ENCODE assay signal across 31 mouse cellular contexts in the genomic region with DNA sequence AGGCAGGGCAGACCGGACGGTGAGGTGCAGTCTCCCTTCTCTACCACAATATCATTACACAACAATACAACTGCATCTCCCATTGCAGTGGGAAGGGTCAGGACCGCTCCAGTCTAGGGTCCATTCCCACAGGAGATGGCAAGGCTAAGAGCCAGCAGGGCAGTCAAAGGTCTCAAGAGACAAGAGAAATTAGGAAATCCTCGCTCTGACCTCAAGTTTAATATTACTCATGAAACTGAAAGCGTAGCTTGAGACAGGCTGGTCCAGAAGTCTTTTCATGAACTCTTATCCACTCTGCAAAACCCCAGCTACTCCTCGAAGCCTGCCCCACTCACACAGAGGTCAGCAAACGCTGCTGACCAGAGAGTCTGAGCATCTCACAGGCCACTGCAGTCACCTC. TPM values are rescaled to one million over a fixed set of nuclear protein-coding genes. Genes with fewer than 3 reads are reported as not detected.
A peak's percentile ranks its signal among the peaks of the same experiment; 100 is the strongest.
DNase-seq lines count a peak whose midpoint lies in the region; ATAC-seq and TF ChIP-seq lines count a peak whose summit lies in the region.
"Had no signal": no experiment of that assay in that cellular context is flagged by ENCODE, and none has a peak within 500 bp of the region (broad histone marks: within the 10 kb centered on the region; RNA-seq: fewer than 3 reads in every experiment).

No protein-coding gene starts in this region.

- no peaks in the 10 kb centered on the region for H3K9me3 ChIP-seq in heart, embryonic 12.5 days (replicated peaks)
- H3K9me3 ChIP-seq: embryonic facial prominence, embryonic 10.5 days; embryonic facial prominence, embryonic 15.5 days; forebrain, embryonic 12.5 days; heart, embryonic 10.5 days; hindbrain, embryonic 15.5 days; liver, embryonic 15.5 days; lung, embryonic 15.5 days; midbrain, embryonic 12.5 days; neural tube, embryonic 13.5 days had no signal

- H3K79me2 ChIP-seq in myocyte (ENCODE audit: control insufficient read depth, insufficient read depth): peaks cover 38% of the 10 kb centered on the region

- H3K27me3 ChIP-seq in heart, embryonic 12.5 days (replicated peaks): no peaks in the 10 kb centered on the region
- no peaks in the 10 kb centered on the region for H3K27me3 ChIP-seq in myocyte (ENCODE audit: control insufficient read depth, insufficient read depth, insufficient read length)
- H3K27me3 ChIP-seq: Patski had no signal

- no peak for TF ChIP-seq POLR2A in myocyte (IDR thresholded peaks at IDR 0.05; ENCODE audit: insufficient read length, low read depth)

- ATAC-seq in heart, embryonic 12.5 days (ENCODE audit: insufficient number of reproducible peaks, low FRiP score): no peak
- ATAC-seq: forebrain, postnatal 0 days; inflammation-experienced regulatory T-cells, adult 6 months; Patski had no signal

- 85% methylated on average over 7 of the region's 7 CpGs for WGBS in heart, embryonic 12.5 days

- H3K36me3 ChIP-seq in heart, embryonic 12.5 days: no peaks in the 10 kb centered on the region; the same call in 1 of the 2 replicates
- H3K36me3 ChIP-seq in myocyte (ENCODE audit: control insufficient read depth, insufficient read depth): no peaks in the 10 kb centered on the region
- H3K36me3 ChIP-seq: embryonic facial prominence, embryonic 10.5 days; embryonic facial prominence, embryonic 15.5 days; forebrain, embryonic 12.5 days; heart, embryonic 10.5 days; hindbrain, embryonic 15.5 days; liver, embryonic 15.5 days; lung, embryonic 15.5 days; midbrain, embryonic 12.5 days; neural tube, embryonic 13.5 days had no signal

- H3K27ac ChIP-seq in heart, embryonic 12.5 days (ENCODE audit: poor library complexity, severe bottlenecking): no peak overlapping the region
- H3K27ac ChIP-seq: embryonic facial prominence, embryonic 10.5 days; embryonic facial prominence, embryonic 15.5 days; forebrain, embryonic 12.5 days; heart, embryonic 10.5 days; hindbrain, embryonic 15.5 days; kidney, postnatal 0 days; liver, embryonic 15.5 days; lung, embryonic 15.5 days; midbrain, embryonic 12.5 days; neural tube, embryonic 13.5 days; stomach, postnatal 0 days had no signal

- no peak overlapping the region for H3K4me2 ChIP-seq in heart, embryonic 12.5 days
- no peak overlapping the region for H3K4me2 ChIP-seq in myocyte (ENCODE audit: low read depth)
- H3K4me2 ChIP-seq: embryonic facial prominence, embryonic 15.5 days; forebrain, embryonic 12.5 days; hindbrain, embryonic 15.5 days; liver, embryonic 15.5 days; lung, embryonic 15.5 days; midbrain, embryonic 12.5 days; neural tube, embryonic 13.5 days had no signal

- no peak overlapping the region for H3K4me3 ChIP-seq in heart, embryonic 12.5 days
- H3K4me3 ChIP-seq in myocyte: no peak overlapping the region
- H3K4me3 ChIP-seq: embryonic facial prominence, embryonic 10.5 days; embryonic facial prominence, embryonic 15.5 days; forebrain, embryonic 12.5 days; heart, embryonic 10.5 days; hindbrain, embryonic 15.5 days; liver, embryonic 15.5 days; lung, embryonic 15.5 days; midbrain, embryonic 12.5 days; neural tube, embryonic 13.5 days had no signal

- no peak overlapping the region for H3K9ac ChIP-seq in heart, embryonic 12.5 days
- H3K9ac ChIP-seq: embryonic facial prominence, embryonic 15.5 days; forebrain, embryonic 12.5 days; forebrain, postnatal 0 days; hindbrain, embryonic 15.5 days; liver, embryonic 15.5 days; lung, embryonic 15.5 days; midbrain, embryonic 12.5 days; neural tube, embryonic 13.5 days had no signal

- peak; percentile 48 for DNase-seq in adrenal gland, adult 2 months
- no peak for DNase-seq in adrenal gland, postnatal 25 days
- DNase-seq in heart, adult 11 months: peak; percentile 97
- DNase-seq in kidney, adult 9 months: peak; percentile 22
- no peak for DNase-seq in kidney, postnatal 36 days
- DNase-seq in B cell, adult 2 months: no peak
- DNase-seq: cerebellum, adult 2 months; cerebellum, postnatal 25 days; forebrain, postnatal 0 days; gastrocnemius, postnatal 14 days; kidney, adult 11 months; liver; right cerebral cortex, postnatal 4 days; thymus, adult 18-20 months; thymus, postnatal 25 days had no signal

- H3K4me1 ChIP-seq in heart, embryonic 12.5 days (replicated peaks): peaks cover 19% of the 10 kb centered on the region

- H3ac ChIP-seq in myocyte (ENCODE audit: control insufficient read depth, insufficient read length): no peak overlapping the region

TF ChIP-seq in myocyte, 11 proteins besides CTCF, POLR2A, EP300 and RAD21:
- TF ChIP-seq REST (IDR thresholded peaks at IDR 0.05; ENCODE audit: insufficient read depth, insufficient read length) (no peak), TCF3 (IDR thresholded peaks at IDR 0.05; ENCODE audit: insufficient read length, low read depth) (no peak), POLR2AphosphoS2 (IDR thresholded peaks at IDR 0.05; ENCODE audit: insufficient read length, low read depth) (peak; percentile 67)

RNA-seq across cellular contexts. Expression of a gene that starts 7.9 kb away (rescaled TPM):
- 10 to 100 TPM in 1 of 2 experiments, 1 to 10 TPM in 1; 8.4 to 28.2 TPM for total RNA-seq in adrenal gland, adult 2 months (2021)
- 21.5 and 26.5 TPM in 2 replicates for polyA plus RNA-seq in adrenal gland, adult 2 months (2012; rRNA removed)
- 12.3 and 16.2 TPM in 2 replicates for total RNA-seq in adrenal gland, postnatal 25 days (2021)
- polyA plus RNA-seq in heart, embryonic 12.5 days (2016; fragmentation: Nextera tagmentation; extraction: Ambion mirVana): 6.5 and 6.9 TPM in 2 replicates
- polyA plus RNA-seq in myocyte (2012; fragmentation: generic; extraction: Trizol): 15.6 TPM
- total RNA-seq: MEL had no signal

Comparison
In these comparisons a context has a peak if more than half of its experiments do, and no peak if none do; other contexts are left out.
1. DNase-seq: peak in adrenal gland, adult 2 months (single experiment), heart, adult 11 months (single experiment) and kidney, adult 9 months (single experiment); none in adrenal gland, postnatal 25 days (single experiment), kidney, postnatal 36 days (0 of 2) and B cell, adult 2 months (0 of 2).